Mouse (Mus musculus): ENCODE data around the gene Msl3.

DNA sequence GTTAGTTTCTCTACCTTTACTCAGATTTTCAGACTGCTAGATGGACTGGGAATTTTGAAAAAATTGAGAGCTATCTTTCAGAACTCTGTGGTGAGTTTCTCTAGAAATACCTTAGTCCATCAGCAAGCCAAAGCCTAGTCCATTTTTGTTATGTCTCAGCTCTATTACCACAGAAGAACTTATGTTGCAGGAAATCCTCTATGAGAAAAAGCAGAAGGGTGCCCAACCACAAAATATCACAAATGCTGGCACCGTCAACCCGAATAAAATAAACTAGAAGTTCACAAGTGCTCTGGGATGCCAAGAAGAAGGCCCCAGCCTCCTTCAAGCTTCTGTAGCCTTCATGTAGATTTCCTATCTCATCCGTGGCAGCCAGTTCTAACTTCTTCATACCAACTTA, 14.4 kb downstream of the Msl3 start:
- TF ChIP-seq JUND (conservative IDR thresholded peaks at IDR 0.05; ENCODE audit: low read depth, low read length), result no peak
- no peak for TF ChIP-seq ZMIZ1 (IDR thresholded peaks at IDR 0.05; ENCODE audit: low read depth, low read length)
- no peak for TF ChIP-seq CTCF (conservative IDR thresholded peaks at IDR 0.05 in 1 of 2, IDR thresholded peaks at IDR 0.05 in 1 of 2; ENCODE audit: low read depth in 2 of 2, low read length in 2 of 2)
- TF ChIP-seq POLR2AphosphoS2 (IDR thresholded peaks at IDR 0.05; ENCODE audit: low read depth, low read length), result no peak
- no peak for TF ChIP-seq POLR2A (IDR thresholded peaks at IDR 0.05; ENCODE audit: low read depth, low read length)
- no peak for TF ChIP-seq NRF1 (IDR thresholded peaks at IDR 0.05; ENCODE audit: low read depth, low read length)
- TF ChIP-seq JUN (IDR thresholded peaks at IDR 0.05; ENCODE audit: insufficient read depth, low read depth, low read length), result no peak
- no peak for TF ChIP-seq CHD2 (IDR thresholded peaks at IDR 0.05; ENCODE audit: low read length)
- no peak for TF ChIP-seq UBTF (IDR thresholded peaks at IDR 0.05; ENCODE audit: low read depth, low read length)
- TF ChIP-seq MAZ (IDR thresholded peaks at IDR 0.05; ENCODE audit: low read depth, low read length), result no peak
- no peak for TF ChIP-seq E2F4 (IDR thresholded peaks at IDR 0.05; ENCODE audit: insufficient replicate concordance, low read depth, low read length)
